Mouse (Mus musculus) liver, embryonic 13.5 days (tissue): Measurements from ENCODE around the gene Oaz3. TPM values are rescaled to one million over a fixed set of nuclear protein-coding genes. Genes with fewer than 3 reads are reported as not detected.

ENCODE experiments used
- ATAC-seq: fragments of 200-750 bp; cut with Nextera tagmentation; 2 replicates; pipeline ENCODE4 v1.8.0; 2017; ENCODE audit warnings: low read depth, mild to moderate bottlenecking, moderate number of reproducible peaks, moderate library complexity
- DNase-seq: peaks from one replicate; pipeline ENCODE4 v3.0.0; 2022
- H3K27ac ChIP-seq: fragments of 300-500 bp; sonication (generic); 2 replicates; pipeline ENCODE4 v1.5.1; 2015; ENCODE audit warnings: moderate library complexity, mild to moderate bottlenecking, inconsistent platforms
- H3K27me3 ChIP-seq: fragments of 300-500 bp; sonication (generic); 2 replicates; pipeline ENCODE4 v1.6.1; 2015; ENCODE audit warnings: mild to moderate bottlenecking, inconsistent platforms
- H3K36me3 ChIP-seq: fragments of 300-500 bp; sonication (generic); 2 replicates; pipeline ENCODE4 v1.6.1; 2015; ENCODE audit warnings: mild to moderate bottlenecking, inconsistent platforms
- H3K4me1 ChIP-seq: fragments of 300-500 bp; sonication (generic); replicated peaks from 2 replicates; pipeline ENCODE4 v1.6.1; 2015; ENCODE audit warnings: inconsistent platforms
- H3K4me2 ChIP-seq: fragments of 300-500 bp; sonication (generic); 2 replicates; pipeline ENCODE4 v1.6.1; 2015; ENCODE audit warnings: inconsistent platforms, mild to moderate bottlenecking, moderate library complexity
- H3K4me3 ChIP-seq: fragments of 300-500 bp; sonication (generic); replicated peaks from 2 replicates; pipeline ENCODE4 v1.5.1; 2015; ENCODE audit warnings: mild to moderate bottlenecking, inconsistent platforms
- H3K9ac ChIP-seq: fragments of 300-500 bp; sonication (generic); 2 replicates; pipeline ENCODE4 v1.6.1; 2015; ENCODE audit warnings: mild to moderate bottlenecking, inconsistent platforms
- H3K9me3 ChIP-seq: fragments of 300-500 bp; sonication (generic); replicated peaks from 2 replicates; pipeline ENCODE4 v1.6.1; 2016; ENCODE audit warnings: inconsistent platforms
- WGBS: fragments of 180-500 bp; shearing (Covaris S2); methylation state at CpG from one replicate; pipeline ENCODE4 v1.1.7; 2015; ENCODE audit not compliant: insufficient replicate concordance; 5-methylcytosine and 5-hydroxymethylcytosine counted together
- polyA plus RNA-seq: library from polyadenylated mRNA; unstranded; fragments of >200 nt; fragmentation: Nextera tagmentation; extraction: Ambion mirVana; gene quantifications from 2 replicates; pipeline ENCODE4 v1.2.1, GENCODE M21; 2015

The Oaz3 gene
- polyA plus RNA-seq = 0.19 and 0.45 TPM in 2 replicates

- DNase-seq (no peak), ATAC-seq (peak; percentile 66)
- Histone ChIP-seq H3K36me3 (peaks cover 43% of the 10 kb centered on the region), H3K27me3 (peaks cover 11% of the 10 kb centered on the region), H3K27ac (peak within 1 kb of the TSS; percentile 69), H3K4me2 (peak within 1 kb of the TSS; percentile 88), H3K9ac (peak within 1 kb of the TSS; percentile 94), H3K9me3 (no peaks in the 10 kb centered on the region), H3K4me1 (peaks cover 13% of the 10 kb centered on the region), H3K4me3 (peak within 1 kb of the TSS; percentile 80)
- WGBS = 2% methylated on average over 24 of the region's 24 CpGs
Measured at GRCm38 (mm10) chr3:94443597-94443964, at the start of gene Oaz3. Gene Oaz3, minus strand, starts transcription at chr3:94443915.

DNA sequence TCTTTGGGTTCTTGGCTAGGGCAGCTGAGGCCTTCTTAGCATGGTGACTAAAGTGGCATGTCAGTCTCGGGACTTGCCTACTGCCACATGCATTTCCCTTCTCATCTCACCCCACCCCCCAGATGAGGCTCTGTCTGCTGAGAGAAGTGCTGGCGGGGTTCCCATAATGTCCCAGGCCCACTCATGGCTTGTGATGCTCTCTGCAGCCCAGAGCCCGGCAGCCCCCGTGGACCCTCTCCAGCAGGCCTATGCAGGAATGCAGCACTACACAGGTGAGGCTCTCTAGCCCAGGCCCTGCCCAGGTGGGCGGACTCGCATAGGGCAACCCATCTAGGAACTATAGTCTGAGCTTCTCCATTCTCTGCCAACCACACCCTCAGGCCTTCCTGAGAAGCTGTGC lies 43.9 kb upstream of the Oaz3 start:
- Histone ChIP-seq H3K4me1 (no peaks in the 10 kb centered on the region), H3K4me3 (no peak overlapping the region), H3K36me3 (no peaks in the 10 kb centered on the region), H3K9me3 (no peaks in the 10 kb centered on the region), H3K4me2 (no peak overlapping the region), H3K9ac (no peak overlapping the region), H3K27me3 (no peaks in the 10 kb centered on the region), H3K27ac (no peak overlapping the region)
- 66% methylated on average over 6 of the region's 6 CpGs for WGBS
- no peak for DNase-seq
- no peak for ATAC-seq

- ATAC-seq (no peak), DNase-seq (no peak)
- H3K4me1 ChIP-seq = no peaks in the 10 kb centered on the region
- WGBS = 64% methylated on average over 7 of the region's 7 CpGs
- no peak overlapping the region for H3K9ac ChIP-seq
- no peaks in the 10 kb centered on the region for H3K36me3 ChIP-seq
- H3K27ac ChIP-seq = no peak overlapping the region
- no peak overlapping the region for H3K4me2 ChIP-seq
- no peaks in the 10 kb centered on the region for H3K9me3 ChIP-seq
- peaks cover 7% of the 10 kb centered on the region for H3K27me3 ChIP-seq
- no peak overlapping the region for H3K4me3 ChIP-seq
Measured at GRCm38 (mm10) chr3:94485922-94486321, 42.2 kb upstream of the Oaz3 start.

DNA sequence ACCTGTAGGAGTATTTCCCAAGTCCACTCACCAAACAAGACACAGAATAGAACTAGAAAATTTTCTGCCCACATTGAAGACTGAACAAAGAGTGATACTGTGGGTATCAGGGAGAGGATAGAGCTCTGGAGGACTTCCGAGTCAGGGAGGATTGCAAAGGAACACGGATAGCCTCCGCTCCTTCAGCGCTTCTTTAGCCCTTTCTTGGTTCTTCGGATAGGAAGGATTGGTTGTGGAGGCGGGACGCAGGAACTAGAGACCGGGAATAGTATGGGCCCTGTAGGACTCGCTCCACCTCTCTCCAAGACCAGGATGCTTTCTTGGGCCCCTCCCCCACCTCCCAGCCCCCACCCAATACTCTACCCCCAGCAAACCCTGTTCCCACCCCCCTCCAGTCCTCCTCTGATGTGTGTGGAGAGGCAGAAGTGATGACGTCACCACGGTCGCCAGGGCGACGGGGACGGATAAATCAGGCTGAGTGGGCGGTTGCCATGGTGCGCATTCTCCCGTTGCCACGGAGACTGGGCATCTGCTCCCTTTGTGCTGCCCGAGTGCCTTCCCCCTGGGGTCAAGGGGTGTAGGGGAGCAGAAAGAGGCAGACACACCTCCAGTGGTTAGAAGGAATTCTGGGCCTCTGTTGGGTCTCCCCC lies 40.2 kb upstream of the Oaz3 start:
- ATAC-seq = no peak
- WGBS = 40% methylated on average over 20 of the region's 20 CpGs
- DNase-seq = no peak

GRCm38 (mm10) chr3:94482764-94483385 lies 39.2 kb upstream of the Oaz3 start:
- Histone ChIP-seq H3K9ac (no peak overlapping the region), H3K4me1 (peaks cover 8% of the 10 kb centered on the region), H3K9me3 (no peaks in the 10 kb centered on the region), H3K27me3 (peaks cover 35% of the 10 kb centered on the region), H3K4me3 (no peak overlapping the region), H3K27ac (no peak overlapping the region), H3K4me2 (no peak overlapping the region), H3K36me3 (no peaks in the 10 kb centered on the region)
- DNase-seq = no peak
- ATAC-seq = no peak
- 66% methylated on average over 17 of the region's 17 CpGs for WGBS

More for the DNA sequence above, 40.2 kb upstream of the Oaz3 start:
- Histone ChIP-seq H3K27ac (no peak overlapping the region), H3K9me3 (no peaks in the 10 kb centered on the region), H3K9ac (no peak overlapping the region), H3K27me3 (peaks cover 27% of the 10 kb centered on the region), H3K36me3 (no peaks in the 10 kb centered on the region), H3K4me3 (no peak overlapping the region), H3K4me2 (no peak overlapping the region), H3K4me1 (no peaks in the 10 kb centered on the region)

DNA sequence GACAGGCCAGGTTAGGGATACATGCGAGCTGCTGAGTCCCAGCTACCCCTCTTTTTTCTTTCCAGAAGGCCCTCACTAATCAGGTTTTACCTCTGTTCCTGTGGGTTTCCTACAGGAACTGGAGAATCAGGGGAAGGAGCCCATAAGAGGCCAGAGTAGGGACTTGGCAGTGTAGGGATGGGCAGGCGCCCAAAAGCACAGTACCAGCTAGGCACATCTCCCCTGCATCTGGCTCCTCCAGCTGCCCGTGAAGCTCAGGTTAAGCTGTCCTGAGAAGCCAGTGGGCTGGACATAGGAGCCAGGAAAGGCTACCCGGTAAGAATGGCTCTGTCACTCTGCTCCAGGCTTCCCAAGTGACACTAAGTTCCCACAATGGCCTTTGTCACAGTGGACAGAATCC lies 37.7 kb upstream of the Oaz3 start:
- no peak for ATAC-seq
- peaks cover 15% of the 10 kb centered on the region for H3K4me1 ChIP-seq

DNA sequence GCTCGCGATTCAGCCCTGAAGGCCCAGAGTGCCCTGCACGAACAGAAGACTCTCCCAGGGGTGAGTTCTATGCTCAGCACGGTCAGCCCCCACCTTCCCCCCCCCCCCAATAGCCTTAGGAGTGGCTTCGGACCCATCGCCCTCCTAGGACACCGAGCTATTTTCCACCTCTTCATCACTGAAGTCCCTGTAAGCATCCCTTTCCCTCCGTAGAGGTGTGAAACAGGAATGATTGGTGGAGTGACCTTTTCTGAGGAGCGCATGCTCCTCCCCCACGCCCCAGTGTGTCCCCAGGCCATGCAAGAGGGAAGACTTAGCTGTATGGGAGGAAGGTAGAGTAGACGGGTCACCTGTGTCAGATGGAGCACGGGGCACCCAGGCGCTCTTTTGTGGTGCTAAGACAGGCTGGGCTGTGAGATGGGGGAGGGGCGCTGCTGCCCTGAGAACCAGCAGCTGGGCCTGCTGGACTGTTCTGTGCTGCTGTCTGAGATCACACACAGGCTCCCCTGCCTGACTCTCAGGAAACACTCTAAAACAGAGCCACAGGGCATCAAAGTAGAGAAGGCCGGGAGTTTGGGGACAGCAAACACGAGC lies 36.7 kb upstream of the Oaz3 start, which contains the start of gene Riiad1:
Riiad1 (minus strand) TSS at position 51 of the 594 bp plus-strand sequence.
- no peak within 1 kb of the TSS for H3K4me2 ChIP-seq
- no peak for ATAC-seq

More for the DNA sequence above, 37.7 kb upstream of the Oaz3 start:
- no peak for DNase-seq
- Histone ChIP-seq H3K9me3 (no peaks in the 10 kb centered on the region), H3K9ac (no peak overlapping the region), H3K27me3 (peaks cover 41% of the 10 kb centered on the region), H3K36me3 (no peaks in the 10 kb centered on the region), H3K4me2 (no peak overlapping the region), H3K27ac (no peak overlapping the region), H3K4me3 (no peak overlapping the region)
- WGBS = 38% methylated on average over 4 of the region's 4 CpGs

DNA sequence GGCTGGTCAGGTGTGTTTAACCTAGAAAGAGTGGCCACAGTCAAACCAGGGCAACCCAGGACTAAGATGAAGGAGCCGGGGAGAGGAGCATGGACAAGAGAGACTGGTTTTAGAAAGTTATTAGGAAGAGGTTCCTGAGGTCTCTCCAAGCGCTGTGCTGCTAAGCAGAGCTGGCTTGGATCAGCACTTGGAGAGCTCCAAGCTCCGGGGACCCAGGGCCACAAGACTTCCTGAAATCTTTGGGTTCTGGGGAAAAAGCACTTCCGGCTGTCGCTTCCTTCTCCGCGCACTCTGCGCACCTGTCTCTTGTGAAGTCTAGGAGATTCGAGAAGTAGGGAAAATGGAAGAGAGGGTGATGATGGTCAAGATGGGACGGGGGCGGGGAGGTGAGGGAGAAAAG lies 35.8 kb upstream of the Oaz3 start:
- no peak for ATAC-seq
- Histone ChIP-seq H3K4me2 (no peak overlapping the region), H3K4me3 (no peak overlapping the region), H3K9ac (no peak overlapping the region), H3K9me3 (no peaks in the 10 kb centered on the region), H3K27me3 (peaks cover 42% of the 10 kb centered on the region), H3K36me3 (no peaks in the 10 kb centered on the region), H3K27ac (no peak overlapping the region), H3K4me1 (peaks cover 15% of the 10 kb centered on the region)
- whole genome bisulfite sequencing = 5% methylated on average over 11 of the region's 11 CpGs
- no peak for DNase-seq

More for the DNA sequence above, 36.7 kb upstream of the Oaz3 start, which contains the start of gene Riiad1:
- H3K27ac ChIP-seq = no peak within 1 kb of the TSS
- WGBS = 18% methylated on average over 15 of the region's 16 CpGs
- H3K4me3 ChIP-seq = no peak within 1 kb of the TSS
- H3K4me1 ChIP-seq = peaks cover 15% of the 10 kb centered on the region
- no peak for DNase-seq
- H3K9me3 ChIP-seq = no peaks in the 10 kb centered on the region
- H3K27me3 ChIP-seq = peaks cover 42% of the 10 kb centered on the region
- no peaks in the 10 kb centered on the region for H3K36me3 ChIP-seq
- H3K9ac ChIP-seq = no peak within 1 kb of the TSS

- Histone ChIP-seq H3K36me3 (no peaks in the 10 kb centered on the region), H3K27ac (no peak overlapping the region), H3K27me3 (peaks cover 42% of the 10 kb centered on the region), H3K4me2 (peak overlapping the region; percentile 26; the same call in 1 of the 2 replicates), H3K4me3 (no peak overlapping the region), H3K9me3 (no peaks in the 10 kb centered on the region), H3K9ac (no peak overlapping the region), H3K4me1 (peaks cover 19% of the 10 kb centered on the region)
- DNase-seq (no peak), ATAC-seq (no peak)
- 20% methylated on average over 9 of the region's 9 CpGs for WGBS
Measured at GRCm38 (mm10) chr3:94478591-94479169, 35.0 kb upstream of the Oaz3 start.

DNA sequence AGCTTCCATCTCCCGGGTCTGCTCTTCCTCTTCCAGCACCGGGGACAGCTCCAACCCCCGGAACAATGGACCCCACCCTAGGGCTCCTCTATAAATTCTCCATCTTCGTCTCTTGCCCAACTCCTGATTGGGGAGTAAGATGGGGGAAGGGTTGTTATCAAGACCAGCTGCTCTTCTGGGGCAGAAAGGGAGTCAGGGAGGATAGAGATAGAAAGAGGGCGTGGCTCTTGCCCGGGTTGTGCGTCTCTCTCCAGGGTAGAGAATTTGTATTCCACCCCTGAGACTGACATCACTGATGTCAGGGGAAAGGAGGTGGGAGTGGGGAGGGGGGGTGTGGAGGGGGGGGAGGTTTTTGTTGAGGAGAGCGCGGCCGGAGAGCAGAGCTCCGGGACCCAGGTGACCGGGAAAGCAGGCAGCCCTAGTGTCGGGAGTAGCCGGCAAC lies 34.3 kb upstream of the Oaz3 start, which contains the start of gene Celf3:
Celf3 (plus strand) TSS at position 315 of the 442 bp plus-strand sequence.
- Histone ChIP-seq H3K9ac (no peak within 1 kb of the TSS), H3K4me3 (no peak within 1 kb of the TSS), H3K4me2 (peak within 1 kb of the TSS; percentile 26; the same call in 1 of the 2 replicates), H3K9me3 (no peaks in the 10 kb centered on the region), H3K27me3 (peaks cover 44% of the 10 kb centered on the region), H3K27ac (no peak within 1 kb of the TSS), H3K36me3 (no peaks in the 10 kb centered on the region), H3K4me1 (peaks cover 21% of the 10 kb centered on the region)
- ATAC-seq = peak; percentile 66
- DNase-seq = peak; percentile 35
- 3% methylated on average over 14 of the region's 14 CpGs for WGBS

DNA sequence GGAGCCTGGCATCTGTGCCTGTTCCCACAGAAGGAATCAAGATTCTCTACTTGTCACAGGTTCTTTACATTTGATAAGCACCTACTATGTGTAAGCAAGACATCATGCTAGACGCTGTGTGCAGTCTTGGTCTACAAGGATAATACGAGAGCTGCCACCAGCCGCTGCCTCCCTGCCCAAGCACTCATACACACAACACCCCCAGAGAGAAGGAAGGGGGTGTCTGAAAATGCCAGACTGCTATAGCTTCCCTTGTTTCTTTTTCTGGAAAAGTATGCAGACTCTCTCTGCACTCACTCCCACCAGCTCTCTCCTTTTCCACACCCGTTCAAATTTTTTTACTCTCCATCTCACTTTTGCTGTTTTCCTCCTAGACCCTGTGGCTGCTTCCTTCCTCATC lies 33.7 kb upstream of the Oaz3 start:
- no peaks in the 10 kb centered on the region for H3K36me3 ChIP-seq
- no peak overlapping the region for H3K4me3 ChIP-seq
- DNase-seq = no peak
- ATAC-seq = no peak
- H3K27me3 ChIP-seq = peaks cover 47% of the 10 kb centered on the region
- H3K27ac ChIP-seq = no peak overlapping the region
- no peak overlapping the region for H3K4me2 ChIP-seq
- no peak overlapping the region for H3K9ac ChIP-seq
- no peaks in the 10 kb centered on the region for H3K9me3 ChIP-seq
- WGBS = 57% methylated on average over 4 of the region's 4 CpGs
- peaks cover 22% of the 10 kb centered on the region for H3K4me1 ChIP-seq
